Mouse (Mus musculus): Measurements from ENCODE around the gene Nfic. TPM values are rescaled to one million over a fixed set of nuclear protein-coding genes. Genes with fewer than 3 reads are reported as not detected.

The Nfic gene
- polyA plus RNA-seq, 1 experiment from 2014 or later, result 10.1 TPM

DNA sequence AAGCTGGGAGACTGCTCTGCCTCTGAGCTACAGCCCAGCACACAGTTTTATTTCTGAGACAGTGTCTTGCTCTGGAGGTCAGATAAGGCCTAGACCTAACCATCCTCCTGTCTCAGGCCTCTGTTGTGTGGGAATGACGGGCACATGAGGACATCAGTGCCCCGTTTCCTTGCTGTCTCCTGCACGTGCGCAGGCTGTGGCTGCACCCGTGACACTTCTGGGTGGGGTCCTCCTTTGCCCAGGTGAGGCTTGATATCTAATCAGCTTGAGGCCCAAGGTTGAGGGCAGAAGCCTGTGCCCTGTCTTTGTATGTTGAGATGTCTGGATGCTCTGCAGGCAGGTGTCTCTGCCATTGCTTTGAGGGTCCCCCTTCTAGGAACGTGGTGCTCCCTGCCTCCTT, 63.2 kb downstream of the Nfic start:
- Histone ChIP-seq H3K9ac (no peak overlapping the region), H3K36me3 (peaks cover 32% of the 10 kb centered on the region), H3K27ac (no peak overlapping the region), H3K27me3 (replicated peaks) (no peaks in the 10 kb centered on the region; the same call in 1 of the 2 replicates), H3K4me1 (peaks cover 43% of the 10 kb centered on the region), H3K9me3 (replicated peaks) (no peaks in the 10 kb centered on the region), H3K4me2 (peak overlapping the region; percentile 68; the same call in 1 of the 2 replicates), H3K4me3 (no peak overlapping the region)
- WGBS (ENCODE audit: insufficient replicate concordance), result 67% methylated on average over 6 of the region's 6 CpGs
- ATAC-seq, result no peak

DNA sequence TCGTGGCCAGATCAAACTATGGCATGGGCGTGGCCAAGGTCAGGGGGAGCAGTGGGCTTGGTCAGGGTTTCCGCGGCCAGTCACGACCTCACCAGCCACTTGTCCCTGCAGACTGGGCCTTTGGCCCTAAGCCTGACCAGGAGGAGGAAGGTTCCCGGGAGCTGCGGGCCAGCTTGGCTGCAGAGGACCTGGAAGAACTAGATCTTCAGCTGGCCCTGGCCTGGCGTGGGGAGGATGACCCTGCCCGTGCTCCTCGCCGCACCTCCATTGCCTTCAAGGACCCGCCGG, 64.8 kb downstream of the Nfic start:
- no peak overlapping the region for H3K4me3 ChIP-seq

DNA sequence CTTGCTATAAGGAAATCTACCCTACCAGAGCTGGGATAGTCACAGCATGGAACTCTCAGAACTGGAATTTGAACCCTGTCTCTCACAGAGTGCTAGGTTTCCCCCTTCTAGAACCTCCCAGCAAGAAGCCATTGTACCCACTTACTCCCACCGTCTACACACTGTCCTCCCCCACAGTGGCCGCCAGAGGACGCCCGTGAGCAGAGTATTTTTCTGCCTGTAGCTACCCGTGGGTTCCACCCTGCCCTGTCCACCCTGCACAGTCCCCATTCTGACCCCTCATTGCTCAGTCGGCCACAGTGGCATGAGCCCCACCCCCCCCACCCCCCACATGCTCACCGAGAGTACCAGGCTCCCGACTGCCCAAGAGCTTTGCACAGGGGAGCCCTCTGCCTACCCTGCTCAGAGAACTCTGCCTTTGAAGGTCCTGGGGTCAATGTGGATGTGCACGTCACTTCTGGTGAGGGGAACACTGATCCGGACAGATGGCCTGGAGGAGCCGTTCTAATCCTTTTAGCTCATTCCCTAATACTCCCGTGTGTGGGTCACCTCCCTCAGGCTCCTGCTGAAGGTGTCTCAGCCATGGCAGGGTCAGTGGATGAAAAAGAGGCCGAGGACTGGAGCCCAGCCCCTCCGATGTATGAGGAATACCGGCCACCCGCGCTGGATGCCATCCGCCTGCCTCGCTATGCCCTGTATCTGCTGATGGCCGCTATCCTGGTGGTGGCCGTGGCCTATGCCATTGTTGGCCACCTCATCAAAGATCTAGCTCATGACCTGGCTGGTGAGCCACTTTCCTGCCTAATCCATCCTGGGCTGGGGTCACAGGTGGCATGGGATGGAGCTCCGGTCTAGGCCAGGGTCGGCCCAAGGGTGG, 65.4 kb downstream of the Nfic start:
- Histone ChIP-seq H3K27ac (peak overlapping the region; percentile 52), H3K4me1 (peaks cover 56% of the 10 kb centered on the region), H3K4me3 (no peak overlapping the region), H3K4me2 (no peak overlapping the region), H3K36me3 (peaks cover 48% of the 10 kb centered on the region), H3K9me3 (replicated peaks) (no peaks in the 10 kb centered on the region), H3K9ac (no peak overlapping the region), H3K27me3 (replicated peaks) (no peaks in the 10 kb centered on the region; the same call in 1 of the 2 replicates)
- WGBS (ENCODE audit: insufficient replicate concordance), result 56% methylated on average over 23 of the region's 23 CpGs
- ATAC-seq, result peak; percentile 55

More for the DNA sequence above, 64.8 kb downstream of the Nfic start:
- no peak overlapping the region for H3K27ac ChIP-seq
- WGBS (ENCODE audit: insufficient replicate concordance), result 85% methylated on average over 13 of the region's 13 CpGs
- peaks cover 51% of the 10 kb centered on the region for H3K4me1 ChIP-seq
- H3K9ac ChIP-seq, result no peak overlapping the region
- ATAC-seq, result no peak
- H3K36me3 ChIP-seq, result peaks cover 48% of the 10 kb centered on the region
- H3K9me3 ChIP-seq (replicated peaks), result no peaks in the 10 kb centered on the region
- H3K4me2 ChIP-seq, result no peak overlapping the region
- H3K27me3 ChIP-seq (replicated peaks), result no peaks in the 10 kb centered on the region; the same call in 1 of the 2 replicates

DNA sequence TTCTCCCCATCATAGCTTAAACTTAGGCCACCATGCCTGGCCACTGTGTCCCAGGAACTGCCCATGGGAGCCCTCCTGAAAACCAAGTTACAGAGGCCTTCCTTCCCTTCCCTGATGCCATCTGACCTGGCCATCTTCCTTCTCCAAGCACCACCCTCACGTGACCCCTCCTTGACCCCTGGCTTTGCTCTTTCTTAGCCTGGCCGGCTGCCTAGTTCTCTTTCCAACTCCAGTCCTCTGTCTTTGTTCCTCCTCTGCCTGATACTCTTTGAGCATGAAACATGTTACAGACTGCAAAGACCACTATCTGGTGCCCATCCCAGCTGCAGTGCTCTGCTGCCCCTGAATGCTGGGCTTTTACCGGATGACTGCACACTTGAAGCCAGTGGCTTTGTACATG, 66.1 kb downstream of the Nfic start:
- H3K9me3 ChIP-seq (replicated peaks), result no peaks in the 10 kb centered on the region
- peaks cover 59% of the 10 kb centered on the region for H3K4me1 ChIP-seq
- H3K27me3 ChIP-seq (replicated peaks), result no peaks in the 10 kb centered on the region; the same call in 1 of the 2 replicates
- WGBS (ENCODE audit: insufficient replicate concordance), result 76% methylated on average over 3 of the region's 3 CpGs
- H3K4me2 ChIP-seq, result no peak overlapping the region
- H3K36me3 ChIP-seq, result peaks cover 48% of the 10 kb centered on the region
- ATAC-seq, result 0 out of 2 replicates have a peak, but pooled peaks have one; percentile 3
- peak overlapping the region; percentile 52 for H3K27ac ChIP-seq
- H3K4me3 ChIP-seq, result no peak overlapping the region
- H3K9ac ChIP-seq, result no peak overlapping the region

DNA sequence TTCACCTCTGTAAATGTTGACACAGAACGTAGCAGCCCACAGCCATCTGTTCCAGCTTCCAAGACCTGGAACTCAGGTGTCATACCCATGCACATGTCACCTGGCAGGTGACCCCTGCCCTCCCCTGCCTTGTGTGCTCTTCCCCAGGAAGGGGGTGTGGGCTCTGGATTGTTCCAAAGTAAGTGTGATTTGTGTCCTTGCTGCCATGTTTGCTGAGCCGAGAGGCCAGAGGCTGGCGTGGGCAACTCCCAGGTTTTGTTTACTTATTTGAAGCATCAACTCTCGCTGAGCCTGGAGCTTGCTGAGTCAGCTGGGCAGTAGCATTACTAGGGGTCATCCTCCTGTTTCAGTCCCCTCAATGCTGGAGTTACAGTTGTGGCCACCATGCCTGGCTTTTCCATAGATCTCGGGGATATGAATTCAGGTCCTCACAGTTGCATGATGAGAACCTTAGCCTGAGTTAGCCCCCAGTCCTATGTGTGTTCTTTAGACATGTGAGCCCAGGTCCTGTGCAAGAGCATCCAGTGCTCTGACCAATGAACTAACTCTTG, 66.9 kb downstream of the Nfic start, which contains the start of gene Gm48552:
Gene Gm48552 (plus strand): TSS at position 501 of the 551 bp plus-strand sequence.
- H3K27ac ChIP-seq, result peak within 1 kb of the TSS; percentile 52
- no peaks in the 10 kb centered on the region for H3K9me3 ChIP-seq (replicated peaks)
- H3K27me3 ChIP-seq (replicated peaks), result no peaks in the 10 kb centered on the region
- no peak within 1 kb of the TSS for H3K4me3 ChIP-seq
- peaks cover 48% of the 10 kb centered on the region for H3K36me3 ChIP-seq
- H3K4me1 ChIP-seq, result peaks cover 51% of the 10 kb centered on the region
- no peak for ATAC-seq
- H3K4me2 ChIP-seq, result no peak within 1 kb of the TSS
- WGBS (ENCODE audit: insufficient replicate concordance), result 77% methylated on average over 5 of the region's 5 CpGs
- H3K9ac ChIP-seq, result no peak within 1 kb of the TSS

DNA sequence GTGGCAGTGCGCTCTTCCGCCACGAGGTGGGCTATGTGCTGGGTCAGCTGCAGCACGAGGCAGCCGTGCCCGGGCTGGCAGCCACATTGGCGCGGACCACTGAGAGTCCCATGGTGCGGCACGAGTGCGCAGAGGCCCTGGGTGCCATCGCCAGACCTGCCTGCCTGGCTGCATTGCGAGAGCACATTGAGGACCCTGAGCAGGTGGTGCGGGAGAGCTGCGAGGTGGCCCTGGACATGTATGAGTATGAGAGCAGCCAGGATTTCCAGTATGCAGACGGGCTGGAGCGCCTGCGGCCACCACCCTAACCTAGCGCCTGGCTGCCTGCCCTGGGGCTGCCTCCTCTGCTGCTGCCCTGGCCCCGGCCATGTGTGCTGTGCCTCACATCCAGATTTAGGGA, 67.7 kb downstream of the Nfic start:
- H3K4me2 ChIP-seq, result no peak overlapping the region
- H3K4me3 ChIP-seq, result no peak overlapping the region
- 88% methylated on average over 20 of the region's 20 CpGs for WGBS (ENCODE audit: insufficient replicate concordance)
- H3K27me3 ChIP-seq (replicated peaks), result no peaks in the 10 kb centered on the region
- no peak overlapping the region for H3K9ac ChIP-seq
- no peaks in the 10 kb centered on the region for H3K9me3 ChIP-seq (replicated peaks)
- no peak for ATAC-seq
- peaks cover 51% of the 10 kb centered on the region for H3K4me1 ChIP-seq
- H3K27ac ChIP-seq, result 0 out of 2 replicates have a peak overlapping the region, but pooled peaks have one; percentile 3
- peaks cover 48% of the 10 kb centered on the region for H3K36me3 ChIP-seq

DNA sequence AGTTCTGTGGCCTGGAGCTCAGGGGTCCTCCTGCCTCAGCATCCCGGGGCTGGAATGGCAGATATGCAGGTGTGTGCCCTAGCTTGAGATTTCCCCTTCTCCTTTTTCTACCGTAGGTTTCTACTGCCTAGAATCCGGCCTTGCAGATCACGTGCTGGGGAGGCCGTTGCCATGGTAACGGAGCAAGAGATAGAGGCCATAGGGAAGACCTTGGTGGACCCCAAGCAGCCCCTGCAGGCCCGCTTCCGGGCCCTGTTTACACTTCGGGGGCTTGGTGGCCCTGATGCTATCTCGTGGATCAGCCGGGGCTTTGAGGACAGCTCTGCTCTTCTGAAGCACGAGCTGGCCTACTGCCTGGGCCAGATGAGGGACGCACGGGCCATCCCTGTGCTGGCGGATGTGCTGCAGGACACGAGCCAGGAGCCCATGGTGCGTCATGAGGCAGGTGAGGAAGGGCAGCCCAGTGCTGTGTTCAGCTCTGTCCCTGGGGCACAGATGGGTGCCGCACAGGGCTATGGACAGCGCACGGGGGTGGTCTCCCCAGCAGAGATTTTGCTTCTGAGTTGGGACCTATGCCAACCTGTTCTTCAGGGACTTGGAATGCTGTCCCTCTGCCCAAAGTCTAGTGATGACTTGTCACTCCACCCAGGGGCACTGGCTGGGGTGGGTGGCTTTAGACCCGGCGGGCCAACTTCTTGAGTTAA, 69.7 kb downstream of the Nfic start:
- WGBS (ENCODE audit: insufficient replicate concordance), result 63% methylated on average over 22 of the region's 22 CpGs
- Histone ChIP-seq H3K9me3 (replicated peaks) (no peaks in the 10 kb centered on the region), H3K4me3 (peak overlapping the region; percentile 93), H3K4me1 (peaks cover 63% of the 10 kb centered on the region), H3K27ac (0 out of 2 replicates have a peak overlapping the region, but pooled peaks have one; percentile 89), H3K4me2 (peak overlapping the region; percentile 90), H3K9ac (peak overlapping the region; percentile 87), H3K27me3 (replicated peaks) (no peaks in the 10 kb centered on the region), H3K36me3 (peaks cover 42% of the 10 kb centered on the region)
- ATAC-seq, result no peak

DNA sequence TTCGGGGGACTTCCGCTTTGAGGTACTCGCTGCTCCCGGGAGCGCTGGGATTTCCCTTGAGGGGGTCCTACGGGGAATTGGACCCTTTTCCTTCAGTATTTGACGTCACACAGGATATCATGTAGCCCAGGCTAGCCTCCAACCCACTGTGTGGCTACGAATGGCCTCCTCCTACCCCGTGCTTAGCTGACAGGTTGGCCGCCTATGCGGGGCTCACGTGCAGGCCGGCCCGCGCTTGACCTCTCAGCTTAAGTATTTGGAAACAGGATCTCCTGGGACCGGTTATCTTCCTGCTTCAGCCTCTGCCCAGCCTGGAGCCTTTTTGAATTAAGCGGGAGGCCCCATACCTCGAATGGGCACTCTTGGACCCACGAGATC, 70.8 kb downstream of the Nfic start:
- Histone ChIP-seq H3K4me2 (peak overlapping the region; percentile 90), H3K4me3 (peak overlapping the region; percentile 93), H3K9ac (peak overlapping the region; percentile 87), H3K36me3 (peaks cover 39% of the 10 kb centered on the region), H3K27ac (peak overlapping the region; percentile 89), H3K27me3 (replicated peaks) (no peaks in the 10 kb centered on the region), H3K4me1 (peaks cover 67% of the 10 kb centered on the region), H3K9me3 (replicated peaks) (no peaks in the 10 kb centered on the region)
- under 1% methylated on average over 19 of the region's 19 CpGs for WGBS (ENCODE audit: insufficient replicate concordance)
- no peak for ATAC-seq

DNA sequence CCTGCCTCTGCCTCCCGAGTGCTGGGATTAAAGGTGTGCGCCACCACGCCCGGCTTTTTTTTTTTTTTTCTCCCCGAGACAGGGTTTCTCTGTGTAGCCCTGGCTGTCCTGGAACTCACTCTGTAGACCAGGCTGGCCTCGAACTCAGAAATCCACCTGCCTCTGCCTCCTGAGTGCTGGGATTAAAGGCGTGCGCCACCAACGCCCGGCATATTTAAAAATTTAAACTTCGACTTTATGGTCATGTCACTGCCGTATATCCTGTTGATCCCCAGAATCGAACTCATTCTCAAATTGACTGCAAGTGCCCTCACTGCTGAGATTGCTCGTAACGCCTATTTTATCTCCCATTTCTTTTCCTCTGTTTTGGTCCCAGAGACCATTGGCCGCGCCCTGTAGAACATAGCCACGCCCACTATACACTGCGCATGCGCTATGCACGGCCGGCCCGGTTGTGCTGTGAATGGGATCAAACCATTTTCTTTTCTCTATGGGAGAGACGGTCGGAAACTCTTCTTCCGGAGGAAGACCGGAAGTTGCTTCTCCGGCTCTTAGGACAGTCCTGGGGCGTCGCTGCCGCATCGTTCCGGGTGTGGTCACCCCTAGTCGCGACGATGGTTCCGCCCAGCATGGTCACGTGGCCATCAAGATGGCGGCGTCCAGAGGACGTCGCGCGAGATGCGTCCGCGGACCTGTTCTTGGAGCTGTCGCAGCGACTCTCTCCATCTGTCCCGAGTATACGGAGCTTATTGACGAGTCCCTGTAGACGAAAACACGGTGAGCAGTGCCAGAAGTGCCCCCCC, 71.4 kb downstream of the Nfic start, which contains the start of the genes Dohh and Gm48551:
Gene Dohh (plus strand): TSS at position 627 of the 803 bp plus-strand sequence.
Gene Gm48551 (plus strand): TSS at position 665 of the 803 bp plus-strand sequence.
- peak; percentile 82 for ATAC-seq
- Histone ChIP-seq H3K36me3 (peaks cover 34% of the 10 kb centered on the region), H3K4me2 (peak within 1 kb of the TSS; percentile 90), H3K4me3 (peak within 1 kb of the TSS; percentile 93), H3K4me1 (peaks cover 67% of the 10 kb centered on the region), H3K27ac (peak within 1 kb of the TSS; percentile 89), H3K9me3 (replicated peaks) (no peaks in the 10 kb centered on the region), H3K27me3 (replicated peaks) (no peaks in the 10 kb centered on the region), H3K9ac (peak within 1 kb of the TSS; percentile 87)
- WGBS (ENCODE audit: insufficient replicate concordance), result 6% methylated on average over 54 of the region's 54 CpGs

DNA sequence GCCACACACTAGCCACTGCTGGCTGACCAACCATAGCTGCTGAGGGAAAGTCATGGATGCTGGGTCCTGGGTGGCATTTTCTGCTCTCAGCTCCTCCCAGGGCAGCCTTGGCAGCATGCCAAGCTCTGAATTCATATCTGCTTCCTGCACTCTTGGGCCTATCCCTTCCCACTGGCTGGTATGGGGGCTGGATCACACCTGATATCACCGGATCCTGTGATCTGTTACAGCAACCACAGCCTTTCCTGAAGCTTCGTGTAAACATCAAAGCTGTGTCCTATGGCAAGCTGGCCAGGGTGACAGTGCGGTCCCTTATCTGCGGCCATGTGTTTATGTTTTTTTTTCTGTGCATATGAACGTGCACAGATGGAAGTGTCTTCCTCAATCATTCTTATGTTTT, 73.4 kb downstream of the Nfic start:
- Histone ChIP-seq H3K9ac (peak overlapping the region; percentile 81), H3K4me1 (peaks cover 69% of the 10 kb centered on the region), H3K36me3 (peaks cover 14% of the 10 kb centered on the region), H3K4me3 (no peak overlapping the region), H3K27ac (peak overlapping the region; percentile 98), H3K9me3 (replicated peaks) (no peaks in the 10 kb centered on the region), H3K4me2 (peak overlapping the region; percentile 50), H3K27me3 (replicated peaks) (no peaks in the 10 kb centered on the region)
- 17% methylated on average over 5 of the region's 5 CpGs for WGBS (ENCODE audit: insufficient replicate concordance)
- peak; percentile 75 for ATAC-seq

DNA sequence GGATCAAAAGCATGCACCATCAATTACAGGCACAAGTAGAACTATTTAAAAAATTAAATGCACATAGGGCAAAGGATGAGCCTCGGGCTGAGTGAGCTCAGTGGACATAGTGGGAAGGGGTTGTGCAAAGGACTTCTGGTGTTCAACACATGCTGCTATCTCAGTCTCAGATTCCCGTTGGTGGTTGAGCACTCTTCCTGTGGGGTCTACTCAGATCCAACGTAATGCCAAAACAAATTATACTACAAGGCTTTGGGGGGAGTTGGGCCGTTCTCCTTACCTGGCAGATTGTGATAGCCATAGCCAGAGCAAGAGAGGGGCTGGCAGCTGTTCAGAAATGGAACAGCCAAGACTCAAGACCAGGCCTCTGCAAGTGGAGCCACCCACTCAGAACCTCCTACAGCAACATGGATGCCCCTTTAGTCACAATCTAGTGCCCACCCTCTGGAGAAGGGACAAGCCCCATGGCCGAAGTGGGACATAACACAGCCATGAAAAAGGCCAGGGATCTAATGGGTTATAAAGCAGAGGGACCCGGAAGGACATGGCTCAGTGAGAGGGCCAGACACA, 75.5 kb downstream of the Nfic start:
- 54% methylated on average over 6 of the region's 6 CpGs for WGBS (ENCODE audit: insufficient replicate concordance)
- H3K4me1 ChIP-seq, result peaks cover 75% of the 10 kb centered on the region
- peak overlapping the region; percentile 81 for H3K9ac ChIP-seq
- H3K36me3 ChIP-seq, result peaks cover 16% of the 10 kb centered on the region
- peak overlapping the region; percentile 98 for H3K27ac ChIP-seq
- peak overlapping the region; percentile 90 for H3K4me3 ChIP-seq
- H3K4me2 ChIP-seq, result peak overlapping the region; percentile 79
- H3K27me3 ChIP-seq (replicated peaks), result no peaks in the 10 kb centered on the region
- no peaks in the 10 kb centered on the region for H3K9me3 ChIP-seq (replicated peaks)
- no peak for ATAC-seq
